Mouse (Mus musculus) gonadal fat pad, adult 2 months (tissue): Measurements from ENCODE around the gene Pacsin2. TPM values are rescaled to one million over a fixed set of nuclear protein-coding genes. Genes with fewer than 3 reads are reported as not detected.
"Not testable (repeated sequence)": the region's sequence is repeated elsewhere in the genome, so short reads cannot be mapped to it uniquely, and the experiment has no call there.

Experiments used
- DNase-seq: peaks from one replicate; pipeline ENCODE4 v3.0.0-alpha.2; 2012; ENCODE audit warnings: low read depth
- polyA plus RNA-seq: library from polyadenylated mRNA; depleted of rRNA; stranded (reverse); fragments of >200 nt; gene quantifications from 2 replicates; pipeline ENCODE4 v1.2.3, GENCODE M21; 2012; rRNA removed

Pacsin2 gene
- polyA plus RNA-seq, result 39.6 and 42.9 TPM in 2 replicates

DNA sequence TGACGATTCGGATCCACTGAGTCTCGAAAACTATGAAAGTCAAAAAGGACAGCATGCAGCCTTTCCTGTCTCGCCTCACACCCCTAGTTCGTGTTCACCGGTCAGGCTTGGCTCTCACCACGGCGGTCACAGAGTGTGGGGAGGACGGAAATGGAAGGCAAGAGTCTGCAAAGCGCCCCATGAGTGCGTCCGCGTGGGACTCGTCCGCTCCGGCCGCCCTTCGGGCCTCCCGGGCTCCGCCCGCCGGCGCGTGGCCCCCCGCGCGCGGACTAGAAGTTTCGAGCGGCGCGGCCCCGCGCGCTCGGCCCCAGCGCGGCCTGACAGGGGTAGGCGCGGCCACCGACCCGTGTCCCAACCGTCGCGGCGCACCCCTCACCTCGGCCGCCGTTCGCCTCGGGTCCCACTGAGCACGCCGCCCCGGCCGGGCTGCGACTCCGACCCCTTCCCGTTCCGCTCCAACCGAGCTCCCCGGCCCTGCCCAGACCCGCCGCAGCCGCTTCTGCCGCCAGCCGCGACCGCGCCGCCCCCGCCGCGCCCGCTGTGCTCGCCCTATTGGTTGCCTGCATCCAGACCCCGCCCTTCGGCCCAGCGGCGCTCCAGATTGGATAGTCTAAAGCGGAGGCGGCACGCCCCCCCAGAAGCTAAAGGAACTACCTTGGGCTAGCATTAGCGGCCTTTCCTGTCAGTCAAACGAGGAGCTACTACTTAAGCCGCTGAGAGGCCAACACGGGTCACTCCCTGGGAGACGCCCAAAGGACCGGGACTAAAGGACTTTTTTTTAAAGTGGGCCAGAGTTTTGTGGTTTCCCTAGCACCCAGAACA is at the start of gene Pacsin2:
Pacsin2 (minus strand) TSS at position 524 of the 822 bp plus-strand sequence.
- no peak for DNase-seq

DNA sequence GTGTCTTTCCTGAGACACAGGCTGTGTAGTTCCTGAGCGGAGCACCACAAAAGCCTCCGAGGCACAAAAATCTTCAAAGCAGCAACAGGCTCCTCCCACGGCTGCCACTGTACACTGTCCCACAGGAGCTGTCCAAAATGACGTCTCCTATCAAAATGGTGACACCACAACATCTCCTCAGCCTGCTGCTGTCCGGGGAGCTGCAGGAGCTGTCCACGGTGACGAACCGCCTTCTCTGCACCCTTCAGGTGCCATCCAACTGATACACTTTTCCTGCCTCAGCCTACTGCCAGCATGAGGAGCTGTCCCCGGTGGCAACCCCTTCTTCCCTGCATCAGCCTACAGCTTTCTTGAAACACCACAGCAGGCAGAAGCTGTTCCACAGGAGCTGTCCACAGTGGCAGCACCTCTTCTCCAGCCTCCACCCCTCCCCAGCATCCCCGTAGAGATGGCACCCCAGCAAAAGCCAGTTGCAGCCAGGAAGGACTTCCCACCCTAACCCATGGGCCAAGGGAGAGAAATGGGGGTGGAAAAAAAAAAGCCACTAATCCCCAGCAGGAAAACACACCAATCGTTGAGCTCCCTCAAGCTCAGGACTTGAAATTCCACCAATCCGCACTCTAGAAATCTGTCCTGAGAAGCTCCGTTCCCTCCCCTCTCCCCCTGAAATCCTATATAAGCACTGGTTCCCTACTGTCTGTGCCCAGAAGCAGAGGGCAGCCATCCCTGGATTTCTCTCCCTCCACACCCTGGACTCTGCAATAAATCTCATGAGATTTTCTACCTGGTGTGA is 48.3 kb upstream of the Pacsin2 start:
- no peak for DNase-seq

DNA sequence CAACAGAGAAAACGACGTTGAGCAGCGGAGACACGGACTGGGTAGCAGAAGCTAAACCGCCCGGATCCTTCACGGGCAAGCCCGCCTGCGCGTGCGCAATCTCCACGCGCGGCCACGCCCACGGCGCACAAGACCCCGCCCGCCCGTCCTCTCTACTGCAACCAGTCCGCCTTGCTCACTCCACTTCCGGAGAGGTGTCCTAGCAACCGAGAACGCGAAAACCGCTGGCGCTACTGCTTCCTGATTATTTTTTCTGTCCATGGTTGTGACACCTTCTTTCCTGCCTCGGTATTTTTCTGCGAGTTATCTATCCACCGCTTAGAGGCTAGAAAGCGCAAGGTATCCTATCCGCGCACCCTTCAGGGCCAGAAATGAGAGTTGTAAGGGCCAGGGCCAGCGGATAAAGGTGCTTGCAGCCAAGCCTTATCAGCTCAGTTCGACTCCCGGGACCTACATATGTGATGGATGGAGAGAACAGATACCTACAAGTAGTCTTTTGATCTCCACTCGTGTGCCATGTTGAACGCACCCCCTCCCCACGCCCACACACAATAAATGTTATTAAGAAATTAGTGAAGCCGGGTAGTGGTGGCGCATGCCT is 46.5 kb upstream of the Pacsin2 start, which contains the start of gene Ttll1:
Ttll1 (minus strand) TSS at position 89 of the 601 bp plus-strand sequence.
- DNase-seq, result no peak

DNA sequence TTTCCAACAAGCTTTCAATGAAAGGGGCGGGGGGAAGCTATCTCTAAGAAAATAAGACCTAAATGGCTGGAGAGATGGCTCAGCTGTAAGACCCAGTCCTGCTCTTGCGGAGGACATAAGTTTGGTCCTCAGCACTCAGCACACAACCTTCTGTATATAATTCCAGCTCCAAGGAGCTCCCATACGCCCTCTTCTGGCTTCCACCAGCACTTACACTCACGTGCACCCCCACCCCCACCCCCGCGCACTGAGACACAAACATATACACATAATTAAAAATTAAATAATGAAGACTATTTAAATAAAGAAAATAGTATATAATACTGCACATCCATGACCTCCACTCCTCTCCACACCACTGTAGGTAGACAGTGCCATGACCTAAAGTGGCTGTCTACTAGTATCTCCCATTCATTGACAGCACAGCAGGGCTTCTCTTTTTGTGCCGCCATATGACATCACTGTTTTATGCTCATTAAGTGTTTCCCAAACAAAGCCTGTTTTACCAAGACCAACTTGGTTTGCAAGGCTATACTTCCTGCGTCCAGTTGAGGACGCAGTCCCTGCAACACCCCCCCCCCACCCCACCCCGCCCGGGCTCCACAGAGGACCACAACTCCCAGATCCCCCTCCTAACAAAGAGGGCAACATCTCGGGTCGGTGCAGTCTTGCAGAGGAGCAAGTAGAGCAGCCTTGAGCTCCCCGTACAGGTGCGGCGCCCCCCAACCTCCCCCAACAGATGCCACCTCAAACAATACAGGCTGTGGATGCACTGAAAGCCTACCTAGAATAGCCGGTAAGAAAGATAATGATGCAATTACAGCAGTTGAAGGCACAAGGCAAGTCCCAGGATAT is 45.8 kb upstream of the Pacsin2 start:
- DNase-seq, result no peak

DNA sequence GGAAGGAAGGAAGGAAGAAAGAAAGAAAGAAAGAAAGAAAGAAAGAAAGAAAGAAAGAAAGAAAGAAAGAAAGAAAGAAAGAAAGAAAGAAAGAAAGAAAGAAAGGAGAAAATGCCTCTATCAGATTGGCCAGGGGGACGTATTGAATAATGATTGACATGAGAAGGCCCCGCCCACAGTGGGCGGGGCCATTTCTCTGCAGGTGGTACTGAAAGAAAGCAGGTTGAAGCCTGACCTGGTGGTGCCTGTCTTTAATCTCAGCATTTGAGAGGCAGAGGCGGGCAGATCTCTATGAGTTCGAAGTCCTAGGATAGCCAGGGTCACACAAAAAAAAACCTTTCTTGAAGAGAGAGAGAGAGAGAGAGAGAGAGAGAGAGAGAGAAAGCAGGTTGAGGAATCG is 37.1 kb upstream of the Pacsin2 start:
- DNase-seq, result not testable (repeated sequence)

DNA sequence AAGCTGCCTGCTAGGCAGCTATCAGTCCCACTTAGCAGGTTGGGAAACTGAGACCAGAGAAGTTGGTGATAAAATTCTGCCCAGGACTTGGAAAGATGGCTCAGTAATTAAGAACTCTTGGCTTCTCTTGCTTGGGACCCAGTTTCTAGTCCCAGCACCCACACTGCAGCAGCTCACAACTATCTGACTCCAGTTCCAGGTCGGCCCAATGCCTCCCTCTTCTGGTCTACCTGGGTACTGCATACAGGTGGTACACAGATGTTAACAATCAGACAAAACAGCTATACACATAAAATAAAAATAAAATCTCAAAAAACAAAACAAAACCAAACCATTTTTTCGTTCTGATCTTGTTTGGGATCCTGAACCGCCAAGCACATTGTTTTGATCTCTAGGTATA is 35.9 kb upstream of the Pacsin2 start:
- DNase-seq, result no peak

DNA sequence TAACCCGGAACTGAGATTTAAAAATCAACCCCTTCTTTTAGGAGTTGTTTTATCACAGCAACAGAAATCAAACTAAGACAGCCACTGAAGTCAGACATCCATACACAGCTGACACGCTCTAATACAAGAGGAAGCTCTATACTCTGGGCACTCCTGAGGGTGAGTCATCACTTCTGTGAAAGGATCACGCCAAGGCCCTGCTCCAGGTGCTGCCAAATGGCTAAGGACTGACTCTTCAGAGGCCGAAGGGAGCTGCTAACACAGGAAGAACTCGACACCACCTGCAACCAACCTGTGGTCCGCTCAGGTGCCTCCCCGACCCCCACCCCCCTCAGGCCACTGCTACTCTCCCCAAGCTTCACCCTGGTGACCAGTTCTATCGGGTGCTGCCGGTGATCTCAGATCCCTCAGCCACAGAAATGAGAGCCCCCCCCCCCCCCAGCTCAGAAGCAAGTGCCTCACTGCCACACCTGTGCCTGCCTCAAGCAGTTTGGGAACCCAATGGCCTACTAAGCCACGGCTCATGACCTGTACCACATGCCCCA is 34.9 kb upstream of the Pacsin2 start:
- DNase-seq, result no peak

DNA sequence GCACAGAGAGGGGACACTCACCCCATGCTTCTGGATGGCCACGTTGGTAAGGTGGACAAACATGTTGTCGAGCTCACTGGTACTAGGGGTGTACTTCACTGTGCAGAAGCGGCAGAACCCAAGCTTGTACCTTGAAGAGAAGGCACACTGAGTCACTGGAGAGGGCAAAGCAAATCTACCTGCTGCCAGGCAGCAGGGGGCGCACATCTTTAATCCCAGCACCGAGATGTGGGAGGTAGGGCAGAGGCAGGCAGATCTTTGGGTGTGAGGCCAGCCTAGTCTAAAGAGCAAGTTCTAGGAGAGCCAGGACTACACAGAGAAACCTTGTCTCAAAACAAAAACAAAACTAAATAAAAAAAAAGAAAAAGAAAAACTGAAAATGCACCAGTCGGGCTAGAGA is 32.9 kb upstream of the Pacsin2 start:
- DNase-seq, result no peak

DNA sequence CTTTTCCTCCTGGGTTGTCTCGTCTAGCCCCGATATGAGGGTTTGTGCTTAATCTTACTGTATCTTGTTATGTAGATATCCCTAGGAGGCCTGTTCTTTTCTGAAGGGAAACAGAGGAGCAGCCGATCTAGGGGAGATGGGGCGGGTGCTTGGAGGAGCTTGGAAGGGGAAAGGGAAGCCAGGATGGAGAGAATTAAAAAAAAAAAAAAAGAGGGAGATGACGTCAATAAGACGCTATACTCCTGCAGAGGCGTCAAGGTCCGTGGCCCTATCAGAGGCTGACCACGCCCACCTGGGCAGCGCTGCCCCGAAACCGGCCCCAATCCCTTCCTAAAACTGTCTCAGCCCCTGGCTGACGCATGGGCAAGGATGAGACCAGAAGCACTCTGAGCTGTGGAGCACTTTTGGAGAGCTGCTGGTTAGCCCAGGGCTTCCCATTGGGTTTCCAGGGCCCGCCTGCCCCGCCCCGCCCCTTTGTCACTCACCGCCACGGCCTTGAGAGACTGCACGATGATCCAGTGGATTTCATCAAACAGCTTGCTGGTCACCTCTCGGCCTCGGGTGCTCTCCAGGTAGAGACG is 31.5 kb upstream of the Pacsin2 start:
- DNase-seq, result no peak

DNA sequence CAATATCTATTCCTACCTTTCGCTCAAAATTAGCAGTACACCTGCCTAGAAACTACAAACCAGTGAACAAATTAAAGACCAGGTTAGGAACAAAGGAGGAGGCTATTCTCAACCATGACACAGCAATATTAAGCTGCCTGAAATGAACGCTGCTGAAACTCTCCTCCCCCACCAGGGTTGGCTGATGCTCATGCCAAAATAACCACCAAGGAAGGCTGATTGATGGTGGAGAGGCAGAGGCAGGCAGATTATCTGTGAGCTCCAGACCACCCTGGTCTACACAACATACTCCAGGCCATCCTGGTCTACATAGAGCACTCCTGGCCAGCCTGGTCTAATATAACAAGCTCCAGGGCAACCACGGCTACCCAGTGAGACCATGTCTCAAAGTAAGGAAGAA is 30.8 kb upstream of the Pacsin2 start:
- no peak for DNase-seq

DNA sequence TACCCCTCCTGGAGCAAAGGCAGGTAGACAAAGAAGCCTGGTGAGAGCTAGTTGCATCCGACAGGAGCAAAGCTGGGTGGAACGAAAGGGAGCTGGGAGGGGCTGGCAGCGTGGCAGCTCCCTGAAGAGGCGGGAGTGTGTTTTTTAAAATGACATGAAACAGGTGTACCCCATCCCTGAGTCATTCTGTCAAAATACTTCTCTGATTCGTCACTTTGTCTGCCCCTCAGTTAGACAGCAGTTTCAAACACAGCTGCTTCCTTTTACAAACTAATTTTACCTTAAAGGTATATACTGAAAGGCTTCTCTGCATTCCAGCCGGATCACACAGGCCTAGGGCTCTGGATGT is 30.1 kb upstream of the Pacsin2 start:
- no peak for DNase-seq

DNA sequence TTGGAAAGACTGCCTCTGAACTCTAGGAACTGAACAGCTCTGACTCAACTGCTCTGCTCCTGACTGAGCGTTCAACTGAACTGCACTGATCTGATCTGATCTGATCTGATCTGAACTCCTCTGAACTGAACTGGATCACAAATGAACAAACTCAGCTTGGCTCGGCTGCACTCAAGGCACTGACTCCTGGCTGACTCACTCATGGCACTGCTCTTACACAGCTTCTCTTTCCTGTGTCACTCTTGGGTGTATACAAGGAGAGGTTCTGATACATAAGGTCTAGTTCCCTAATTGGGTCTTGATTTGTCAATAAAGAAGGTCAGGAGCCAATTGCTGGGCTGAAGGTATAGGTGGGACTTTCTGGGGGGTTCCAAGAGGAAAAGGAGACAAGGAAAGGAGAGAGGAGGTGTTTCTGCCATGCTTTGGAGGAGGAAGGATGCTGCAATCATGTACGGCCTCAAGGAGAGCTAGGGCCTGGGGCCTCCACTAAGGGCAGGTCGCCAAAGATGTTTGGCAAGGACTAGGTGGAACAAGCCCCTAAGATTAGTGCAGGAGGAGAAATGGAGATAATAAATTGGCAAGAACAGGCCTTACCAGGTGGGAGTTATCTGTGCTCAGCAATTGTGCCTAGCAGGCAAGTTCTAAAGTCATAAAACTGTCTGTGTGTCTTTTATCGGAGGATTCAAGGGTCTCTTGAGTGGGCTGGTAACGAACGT is 29.6 kb upstream of the Pacsin2 start:
- DNase-seq, result peak; percentile 38

DNA sequence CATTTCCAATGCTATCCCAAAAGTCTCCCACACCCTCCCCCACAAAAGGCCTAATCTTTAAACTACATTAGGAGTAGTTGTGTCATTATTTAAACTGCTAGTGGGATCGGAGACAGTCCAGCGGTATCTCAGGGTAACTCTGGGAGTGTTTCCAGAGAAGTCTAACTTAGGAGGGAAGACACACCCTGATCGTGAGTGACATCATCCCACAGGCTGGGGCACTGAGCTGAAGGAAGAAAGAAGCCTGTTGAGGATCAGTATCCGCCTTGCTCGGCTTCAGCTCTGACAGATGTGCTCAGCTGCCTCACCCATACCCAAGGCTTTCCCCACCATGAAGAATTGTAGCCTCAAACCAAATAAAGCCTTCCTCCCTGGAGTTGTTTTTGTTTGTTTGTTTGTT is 27.5 kb upstream of the Pacsin2 start:
- DNase-seq, result no peak

DNA sequence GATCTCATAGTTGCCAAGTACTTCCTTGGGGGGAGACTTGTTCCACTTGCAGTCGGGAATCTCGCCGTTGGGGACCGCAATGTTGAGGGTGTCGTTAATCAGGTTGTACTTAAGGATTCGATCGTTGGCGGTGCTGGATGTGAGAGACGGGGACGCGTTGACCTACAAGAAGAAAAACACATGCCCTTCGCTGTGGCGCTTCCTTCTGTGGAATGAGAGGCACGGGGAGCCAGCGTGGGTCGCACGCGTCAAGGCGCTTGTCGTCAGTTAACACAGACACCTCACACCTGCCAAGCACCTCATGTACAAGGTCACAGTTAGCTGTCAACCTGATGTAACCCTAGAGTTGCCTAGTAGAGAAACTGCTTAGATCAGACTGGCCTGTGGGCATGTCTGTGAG is 25.1 kb upstream of the Pacsin2 start:
- no peak for DNase-seq

DNA sequence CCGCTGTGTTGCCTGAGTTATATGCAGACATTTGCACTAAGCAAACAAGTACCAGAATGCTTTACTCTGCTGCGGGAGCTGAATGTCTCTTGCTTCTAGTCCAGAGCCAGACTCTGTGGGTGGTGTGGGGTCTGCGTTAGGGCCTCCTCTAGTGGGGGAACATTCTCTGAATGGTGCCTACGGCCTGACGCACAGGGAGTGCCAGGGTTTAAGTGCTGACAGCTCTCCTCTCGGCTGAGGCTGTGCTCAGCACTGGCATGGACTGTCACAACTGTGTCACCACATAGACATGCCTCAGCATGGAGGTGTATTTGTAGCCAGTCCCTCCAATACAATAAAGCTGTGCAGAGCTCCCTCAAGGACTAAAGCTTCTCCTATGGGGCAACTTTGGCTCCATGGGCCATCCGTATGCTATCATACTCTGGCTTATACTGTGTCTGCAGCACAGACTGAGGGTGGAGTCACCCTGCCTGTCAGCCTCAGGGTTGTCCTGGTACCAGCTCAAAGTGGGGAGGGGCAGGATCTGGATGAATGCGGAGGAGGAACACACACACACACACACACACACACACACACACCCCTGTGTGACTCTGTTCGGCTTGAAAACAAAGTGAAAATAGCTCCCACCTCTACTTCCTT is 23.2 kb upstream of the Pacsin2 start:
- DNase-seq, result no peak

DNA sequence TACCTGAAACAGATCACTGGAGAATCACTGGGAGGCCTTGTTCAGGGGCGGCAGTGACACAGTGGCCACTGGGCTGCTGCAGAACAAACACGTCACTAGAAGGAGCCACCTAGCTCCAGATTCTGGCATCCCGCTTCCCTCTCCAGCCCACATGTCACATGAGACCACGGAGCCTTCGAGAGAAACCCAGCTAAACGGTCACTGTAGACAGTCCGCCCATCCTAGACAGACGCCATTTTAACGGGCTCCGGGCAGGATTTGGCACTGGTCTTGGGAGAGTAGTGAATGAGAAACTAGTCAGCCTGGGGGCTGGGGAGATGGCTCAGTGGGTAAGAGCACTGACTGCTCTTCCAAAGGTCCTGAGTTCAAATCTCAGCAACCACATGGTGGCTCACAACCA is 19.9 kb upstream of the Pacsin2 start:
- no peak for DNase-seq

DNA sequence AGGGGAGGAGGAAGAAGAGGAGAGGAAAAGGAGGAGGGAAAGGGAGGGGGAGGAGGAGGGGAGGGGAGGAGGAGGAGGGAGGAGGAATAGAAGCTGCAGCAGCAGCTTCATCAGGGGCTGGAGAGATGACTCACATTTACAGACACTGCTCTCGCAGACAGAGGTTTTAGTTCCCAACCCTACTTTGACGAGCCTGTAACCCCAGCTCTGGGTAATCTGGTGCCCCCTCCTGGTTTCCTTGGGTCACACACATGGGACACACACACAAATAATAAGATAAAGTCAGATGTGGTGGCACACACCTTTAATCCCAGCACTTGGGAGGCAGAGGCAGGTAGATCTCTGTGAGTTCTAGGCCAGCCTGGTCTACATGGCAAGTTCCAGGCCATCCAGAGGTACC is 19.1 kb upstream of the Pacsin2 start:
- no peak for DNase-seq

DNA sequence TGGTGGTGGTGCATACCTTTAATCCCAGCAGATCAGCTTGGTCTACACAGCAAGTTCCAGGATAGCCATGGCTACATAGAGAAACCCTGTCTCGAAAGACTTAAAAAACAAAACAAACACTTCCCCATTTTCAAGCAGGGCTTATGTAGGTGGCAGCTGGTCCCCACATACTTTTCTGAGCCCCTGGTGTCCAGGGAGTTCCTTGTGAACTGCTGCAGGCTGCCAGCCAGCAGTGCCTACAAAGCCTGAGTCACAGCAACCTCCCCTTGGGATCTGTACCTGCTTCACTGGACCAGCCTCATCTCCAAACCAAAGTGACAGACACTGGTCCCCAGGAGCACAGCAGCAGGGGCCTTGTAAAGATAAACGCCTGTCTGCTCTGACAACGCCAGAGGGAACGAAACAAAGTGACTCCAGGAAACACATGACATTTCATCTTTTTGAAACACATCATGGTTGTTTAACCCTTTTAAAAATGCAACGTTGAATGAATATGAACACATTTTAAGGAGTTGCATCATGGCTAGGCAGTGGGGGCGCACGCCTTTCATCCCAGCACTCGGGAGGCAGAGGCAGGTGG is 18.3 kb upstream of the Pacsin2 start:
- no peak for DNase-seq

DNA sequence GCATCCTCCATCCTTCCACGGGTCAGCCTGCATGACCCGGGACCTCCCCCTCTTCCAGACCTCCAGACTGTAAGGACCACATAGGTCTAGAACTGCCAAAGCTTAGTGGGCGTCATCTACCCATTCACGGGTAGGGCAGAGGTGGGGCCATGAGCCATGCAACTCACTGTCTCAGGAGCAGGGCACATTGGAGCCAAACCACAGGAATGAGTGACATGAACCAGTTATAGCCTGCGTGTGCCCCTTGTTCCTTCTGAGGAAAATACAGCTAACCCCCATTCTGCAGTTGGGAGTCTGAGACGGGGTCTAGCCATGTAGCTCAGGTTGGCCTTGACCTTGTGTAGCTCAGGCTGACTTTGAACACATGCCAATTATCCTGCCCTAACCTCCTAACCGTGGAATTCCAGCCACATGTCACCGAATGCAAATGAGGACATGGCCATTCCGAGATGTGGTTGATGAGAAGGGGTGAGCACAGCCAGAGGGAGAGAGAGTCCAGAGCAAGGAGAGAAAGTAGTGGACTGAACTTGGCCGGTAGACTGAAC is 16.9 kb upstream of the Pacsin2 start:
- no peak for DNase-seq
